Mouse (Mus musculus) activated CD4-positive, CD25-positive, alpha-beta regulatory T cell (primary cell): ENCODE measurements around the gene Mrpl49. TPM values are rescaled to one million over a fixed set of nuclear protein-coding genes. Genes with fewer than 3 reads are reported as not detected.

Experiments used
- polyA plus RNA-seq, 2 experiments: library from polyadenylated mRNA; unstranded; fragments of 100-300 nt; shearing (Covaris generic); gene quantifications; one replicate each; pipeline ENCODE4 v1.2.1; 2017

The Mrpl49 gene
- polyA plus RNA-seq = 10 to 100 TPM; 45.2 to 50.7 TPM

DNA sequence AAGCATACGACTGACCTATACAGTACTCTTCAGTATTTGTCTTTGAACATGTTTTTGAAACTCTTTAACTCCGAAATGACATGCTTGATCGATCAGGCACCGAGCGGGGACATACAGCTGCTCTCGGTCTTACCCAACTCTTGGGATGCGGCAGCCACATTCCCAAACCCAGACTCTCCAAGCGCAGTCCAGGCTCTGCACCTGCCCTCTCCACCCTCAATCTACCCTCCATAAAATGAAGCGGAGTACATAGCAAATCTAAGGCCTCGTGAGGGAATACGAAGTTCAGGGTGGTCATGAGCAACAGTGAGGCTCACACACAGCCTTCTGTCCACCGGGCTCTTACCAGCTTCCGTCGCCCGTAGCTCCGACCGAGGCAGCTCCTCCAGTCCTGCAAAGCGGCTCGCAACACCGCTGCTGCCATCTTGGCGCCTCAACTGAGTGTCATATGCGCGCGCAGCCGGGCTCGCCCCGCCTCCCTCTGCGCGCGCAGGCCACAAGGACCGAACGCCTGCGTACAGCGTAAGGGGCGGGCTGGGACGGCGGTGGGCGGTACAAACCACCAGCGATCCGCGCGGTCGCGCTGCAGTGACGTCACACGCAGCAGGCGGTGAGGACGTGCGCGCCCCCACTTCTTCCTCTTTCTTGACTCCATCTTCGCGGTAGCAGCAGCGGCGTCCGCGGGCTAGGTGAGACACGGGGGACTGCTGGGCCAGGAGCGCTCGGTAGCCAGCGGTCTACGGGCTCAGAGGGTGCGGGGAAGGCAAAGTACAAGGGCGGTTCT is at the start of gene Mrpl49, which contains the start of gene Fau:
Gene Mrpl49, minus strand, starts transcription at position 473 of the 784 bp plus-strand sequence.
Gene Fau, plus strand, starts transcription at position 532 of the 784 bp plus-strand sequence.

GRCm38 (mm10) chr19:6105586-6105985 is 48.0 kb upstream of the Mrpl49 start, which contains the start of gene Naaladl1:
TSS of gene Naaladl1 (plus strand) at chr19:6105782.

DNA sequence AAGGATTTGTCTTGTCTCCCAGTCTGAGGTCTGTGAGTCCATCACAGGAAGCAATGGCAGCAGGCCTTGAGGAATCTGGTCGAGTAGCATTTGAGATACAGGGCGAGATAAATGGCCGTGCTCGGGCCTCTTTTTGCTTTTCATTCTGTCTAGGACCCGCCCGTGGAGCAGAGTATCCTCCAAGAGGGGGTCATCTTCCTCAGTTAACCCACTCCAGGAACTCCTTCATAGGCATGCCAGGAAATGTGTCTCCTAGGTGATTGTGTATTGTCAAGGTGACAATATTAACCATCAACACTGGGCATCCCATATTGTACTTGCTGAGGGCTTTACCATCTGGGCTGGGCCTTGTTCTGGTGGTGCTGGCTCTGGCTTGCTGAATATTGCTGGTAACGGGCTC is 36.5 kb upstream of the Mrpl49 start, which contains the start of gene AC131692.1:
Gene AC131692.1, plus strand, starts transcription at position 301 of the 400 bp plus-strand sequence.

GRCm38 (mm10) chr19:6084478-6085248 is 27.1 kb upstream of the Mrpl49 start, which contains the start of the genes Zfpl1 and Cdca5:
TSS of gene Zfpl1 (minus strand) at chr19:6084956.
TSS of gene Cdca5 (plus strand) at chr19:6084983.

DNA sequence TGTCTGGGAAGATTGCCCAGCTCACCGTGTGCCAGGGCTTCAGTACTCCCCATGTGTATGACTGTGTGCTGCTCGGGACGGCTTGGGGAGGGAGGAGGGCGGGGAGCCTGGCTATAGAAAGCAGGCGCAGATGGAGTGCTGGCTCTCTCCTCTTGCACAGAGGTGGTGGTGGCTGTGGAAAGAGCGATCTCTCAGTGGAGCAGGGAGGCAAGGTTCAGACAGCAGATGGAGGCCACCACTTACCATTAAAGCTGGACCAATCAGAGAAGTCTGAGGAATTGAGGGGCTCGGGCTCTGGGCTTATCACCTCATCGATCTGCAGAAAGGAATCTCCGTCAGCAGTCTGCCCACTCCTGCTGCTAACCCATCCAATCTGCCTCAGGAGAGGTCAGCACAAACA is 24.6 kb upstream of the Mrpl49 start, which contains the start of gene Gm28374:
Gene Gm28374, minus strand, starts transcription at position 101 of the 400 bp plus-strand sequence.

DNA sequence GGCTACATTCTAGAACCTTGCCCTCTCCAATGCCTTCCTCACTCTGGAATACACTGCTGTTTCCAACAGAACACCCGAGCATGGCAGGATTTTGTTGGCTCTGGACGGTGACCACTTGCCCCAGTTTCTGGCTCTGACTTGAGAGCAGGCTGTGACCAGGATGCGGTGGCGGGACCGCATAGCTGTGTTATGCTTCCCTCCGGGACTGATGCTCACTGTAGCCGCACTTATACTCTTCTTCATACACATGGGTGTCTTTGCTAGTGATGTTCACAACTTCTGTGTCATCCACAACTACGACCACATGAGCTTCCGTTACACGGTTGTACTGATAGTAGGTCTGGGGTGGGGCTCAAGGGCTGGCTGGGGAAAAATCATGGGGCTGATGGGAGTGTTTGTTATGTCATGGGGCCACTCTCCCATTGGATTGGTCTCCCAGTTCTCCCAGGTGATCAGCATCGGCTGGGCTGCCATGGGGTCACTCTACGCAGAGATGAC is 22.4 kb upstream of the Mrpl49 start, which contains the start of gene Tmem262:
Gene Tmem262, plus strand, starts transcription at position 51 of the 498 bp plus-strand sequence.

DNA sequence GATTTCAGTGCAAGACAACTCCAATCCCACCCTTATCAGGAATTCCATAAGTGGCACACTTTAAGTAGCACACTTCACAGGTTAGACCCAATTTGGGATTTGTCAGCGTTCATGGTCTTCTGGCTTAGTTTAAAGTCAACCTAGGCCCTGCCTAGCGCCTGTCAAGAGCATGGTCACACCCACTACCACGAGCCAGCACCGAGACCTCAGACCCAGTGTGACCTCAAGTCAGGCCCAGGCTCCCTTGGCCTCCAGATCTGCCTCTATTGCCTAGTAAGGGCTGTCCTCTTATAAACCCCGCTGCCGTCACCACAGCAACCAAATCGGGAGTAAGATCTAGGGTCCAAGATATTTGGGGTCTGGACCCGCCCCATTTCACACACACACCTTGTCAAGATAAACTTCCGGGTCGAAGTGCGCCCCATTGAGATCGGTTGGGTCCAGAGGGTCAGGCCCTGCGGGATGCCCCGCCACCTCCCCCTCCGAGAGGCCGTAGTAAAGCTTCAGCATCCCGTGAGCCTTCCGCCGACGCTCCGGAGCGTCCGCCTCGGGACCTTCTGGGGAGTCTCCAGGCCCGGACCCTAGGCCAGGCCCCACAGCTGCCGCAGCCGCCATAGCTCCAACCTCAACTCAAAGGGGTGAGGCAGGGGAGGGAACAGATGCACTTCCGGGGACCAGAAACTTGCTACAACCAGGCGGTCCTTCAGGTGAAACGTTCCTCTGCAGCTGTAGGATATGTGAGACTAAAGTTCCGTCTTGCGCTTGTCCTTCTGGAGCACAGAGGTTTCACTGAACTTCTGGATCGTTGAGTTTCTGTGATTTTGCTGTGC is 19.2 kb upstream of the Mrpl49 start, which contains the start of gene Vps51:
Gene Vps51, minus strand, starts transcription at position 668 of the 830 bp plus-strand sequence.

DNA sequence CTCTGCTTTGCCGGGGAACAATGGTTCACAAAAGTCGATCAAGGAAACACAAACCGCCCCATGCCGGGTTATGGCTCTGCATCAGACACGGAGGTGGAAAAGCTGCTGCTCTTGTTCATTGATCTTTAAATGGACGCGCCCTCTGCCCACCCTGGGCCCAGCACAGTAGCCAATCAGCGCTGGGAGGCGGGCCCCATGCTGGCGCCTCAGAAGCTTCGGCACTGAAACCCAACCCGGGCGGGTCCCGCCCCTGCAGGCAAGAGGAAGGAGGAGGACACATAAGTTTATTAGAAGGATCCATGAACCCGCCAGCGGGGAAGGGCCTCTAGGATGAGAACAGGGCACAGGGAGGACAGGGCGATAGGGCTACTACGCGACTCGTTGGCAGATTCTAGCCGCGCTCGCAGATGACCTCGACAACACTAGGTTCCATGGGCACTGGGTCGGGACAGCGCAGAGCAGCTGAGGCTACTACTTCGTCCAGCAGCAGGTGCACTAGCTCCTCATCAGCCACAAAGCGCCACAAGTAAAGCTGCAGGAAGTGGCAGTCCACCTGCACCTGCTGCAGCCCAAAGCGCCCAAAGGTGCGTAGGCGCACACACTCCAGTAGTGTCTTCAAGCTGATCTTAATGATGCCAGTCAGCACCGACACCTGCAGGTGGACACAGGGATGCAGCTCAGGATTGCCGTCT is 10.3 kb upstream of the Mrpl49 start, which contains the start of gene Tm7sf2:
Gene Tm7sf2, minus strand, starts transcription at position 650 of the 692 bp plus-strand sequence.

GRCm38 (mm10) chr19:6061021-6061533 is 3.5 kb upstream of the Mrpl49 start, which contains the start of gene Znhit2:
TSS of gene Znhit2 (plus strand) at chr19:6061192.

DNA sequence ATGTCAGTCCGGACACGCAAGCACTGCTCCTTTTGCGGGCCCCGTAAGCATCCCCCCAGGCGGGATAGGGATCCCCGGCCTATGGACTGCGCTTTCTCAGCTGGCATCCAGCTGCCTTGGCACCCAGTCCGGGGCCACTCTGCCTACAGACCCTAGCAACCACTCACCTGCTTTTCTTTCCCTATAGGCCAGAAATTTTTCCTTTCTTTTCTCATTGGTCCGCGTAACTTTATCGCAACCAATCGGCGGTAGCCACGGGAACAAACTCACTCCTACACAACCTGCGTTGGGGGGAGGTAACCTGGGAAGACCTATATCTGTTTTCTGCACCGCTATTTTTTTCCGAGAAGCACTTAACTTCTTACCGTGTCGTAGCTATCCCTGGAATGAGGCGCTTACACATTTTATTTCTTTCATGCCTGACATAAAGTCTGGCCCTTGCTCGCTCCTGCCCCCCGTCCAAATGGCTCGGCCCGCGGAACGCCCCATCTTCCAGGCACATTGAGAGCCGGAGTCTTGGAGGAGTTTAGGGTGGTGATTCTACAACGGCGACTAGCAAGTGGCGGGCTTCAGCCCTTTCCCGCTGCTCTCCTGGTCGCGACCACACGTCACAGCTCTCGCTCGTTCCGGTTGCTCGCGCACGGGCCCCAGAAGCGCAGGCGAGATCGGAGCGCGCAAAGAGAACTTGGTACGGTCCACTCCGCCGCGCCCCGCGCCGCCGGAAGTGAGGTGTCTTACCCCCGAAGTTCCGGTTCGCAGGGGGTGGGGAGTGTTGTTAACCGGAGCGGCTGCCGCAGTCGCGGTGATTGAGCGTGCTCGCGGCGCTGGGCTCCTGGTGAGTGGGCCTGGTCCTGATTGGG is 11.1 kb downstream of the Mrpl49 start, which contains the start of gene Syvn1:
Gene Syvn1, plus strand, starts transcription at position 283 of the 860 bp plus-strand sequence.

DNA sequence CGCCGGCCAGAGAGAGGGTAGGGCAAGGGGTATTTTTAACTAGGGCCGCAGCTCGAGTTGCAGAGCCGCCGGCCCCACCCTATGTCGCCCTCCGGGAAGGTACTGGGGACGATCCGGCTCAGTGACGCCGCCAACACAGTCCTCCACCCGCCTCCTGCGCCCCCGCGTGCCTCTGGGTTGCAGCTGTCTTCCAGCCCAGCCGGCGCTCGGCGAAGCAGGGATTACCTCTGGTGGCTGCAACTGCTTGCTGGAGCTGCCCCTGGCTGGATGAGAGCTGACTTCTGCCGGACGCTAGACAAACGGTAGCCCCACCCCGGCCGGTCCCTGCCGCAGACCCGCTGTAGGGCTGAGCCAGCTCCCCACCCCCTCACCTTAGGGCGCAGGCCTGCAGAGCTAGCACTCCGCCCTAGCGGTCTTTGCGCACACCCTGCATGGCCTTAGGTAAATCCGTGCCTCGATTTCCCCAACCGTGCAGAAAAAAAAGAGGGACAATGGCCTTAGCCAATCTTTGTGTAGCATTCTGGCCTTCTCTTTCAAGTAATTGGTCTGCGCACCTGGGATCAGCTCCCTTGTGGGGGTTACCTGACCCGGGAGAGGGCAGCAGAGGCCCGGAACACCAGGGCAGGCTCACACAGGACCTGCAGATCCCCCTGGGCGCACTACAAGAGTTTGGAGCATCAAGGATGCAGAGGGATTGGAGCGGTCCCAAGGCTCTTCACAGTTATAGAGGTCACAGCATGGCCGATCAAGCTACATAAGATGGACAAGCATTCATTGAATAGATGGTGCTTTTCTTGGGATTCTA is 41.9 kb downstream of the Mrpl49 start, which contains the start of gene Capn1:
Gene Capn1, minus strand, starts transcription at position 387 of the 805 bp plus-strand sequence.

Other genes with a start within 250 kb of the Mrpl49 start
- 100 to 1,000 TPM; 201 to 224 TPM for gene Frmd8, start 182.5 kb downstream of the Mrpl49 start, polyA plus RNA-seq
- 10 to 100 TPM; 46.6 to 48.9 TPM for gene Slc25a45, start 180.0 kb downstream of the Mrpl49 start, polyA plus RNA-seq
- gene Tigd3, start 163.6 kb downstream of the Mrpl49 start, polyA plus RNA-seq = 1 to 10 TPM in 1 of 2 experiments, under 1 TPM in 1; 0.20 to 1.5 TPM
- gene Dpf2, start 144.8 kb downstream of the Mrpl49 start, polyA plus RNA-seq = 100 to 1,000 TPM; 135 to 158 TPM
- gene Cdc42ep2, start 133.0 kb downstream of the Mrpl49 start, polyA plus RNA-seq = under 1 TPM; 0.06 to 0.79 TPM
- 10 to 100 TPM; 47.2 to 52.6 TPM for gene Pola2, start 93.6 kb downstream of the Mrpl49 start, polyA plus RNA-seq
- gene Slc22a20, start 71.6 kb downstream of the Mrpl49 start, polyA plus RNA-seq = under 1 TPM in 1 of 2 experiments, not detected in 1; 0.12 TPM
- 10 to 100 TPM; 64.7 to 92.5 TPM for gene Capn1, start 41.9 kb downstream of the Mrpl49 start, polyA plus RNA-seq
- gene Syvn1, start 11.2 kb downstream of the Mrpl49 start, polyA plus RNA-seq = 10 to 100 TPM; 32.0 to 43.8 TPM
- gene Fau, start 59 bp upstream of the Mrpl49 start, polyA plus RNA-seq = 1,000 to 10,000 TPM in 1 of 2 experiments, 100 to 1,000 TPM in 1; 813 to 1,285 TPM
- 10 to 100 TPM; 32.8 to 52.1 TPM for gene Znhit2, start 3.4 kb upstream of the Mrpl49 start, polyA plus RNA-seq
- gene Tm7sf2, start 10.6 kb upstream of the Mrpl49 start, polyA plus RNA-seq = 10 to 100 TPM; 11.1 to 11.2 TPM
- 10 to 100 TPM; 70.2 to 73.2 TPM for gene Vps51, start 19.4 kb upstream of the Mrpl49 start, polyA plus RNA-seq
- under 1 TPM; 0.31 to 0.42 TPM for gene Tmem262, start 22.2 kb upstream of the Mrpl49 start, polyA plus RNA-seq
- gene Gm28374, start 24.5 kb upstream of the Mrpl49 start, polyA plus RNA-seq = 1 to 10 TPM in 1 of 2 experiments, under 1 TPM in 1; 0.45 to 1.5 TPM
- gene Zfpl1, start 27.2 kb upstream of the Mrpl49 start, polyA plus RNA-seq = 10 to 100 TPM; 44.0 to 47.3 TPM
- 10 to 100 TPM in 1 of 2 experiments, 1 to 10 TPM in 1; 9.4 to 10.0 TPM for gene Cdca5, start 27.2 kb upstream of the Mrpl49 start, polyA plus RNA-seq
- not detected for gene AC131692.1, start 36.6 kb upstream of the Mrpl49 start, polyA plus RNA-seq
- gene Naaladl1, start 48.0 kb upstream of the Mrpl49 start, polyA plus RNA-seq = under 1 TPM in 1 of 2 experiments, not detected in 1; 0.18 TPM
- gene Sac3d1, start 60.9 kb upstream of the Mrpl49 start, polyA plus RNA-seq = 10 to 100 TPM; 13.8 to 33.6 TPM
- 10 to 100 TPM; 30.2 to 35.6 TPM for gene Snx15, start 70.5 kb upstream of the Mrpl49 start, polyA plus RNA-seq
- under 1 TPM in 1 of 2 experiments, not detected in 1; 0.75 TPM for gene Batf2, start 83.2 kb upstream of the Mrpl49 start, polyA plus RNA-seq
- gene Arl2, start 83.8 kb upstream of the Mrpl49 start, polyA plus RNA-seq = 10 to 100 TPM; 14.8 to 26.8 TPM
- gene Majin, start 126.6 kb upstream of the Mrpl49 start, polyA plus RNA-seq = not detected
- gene Gpha2, start 168.6 kb upstream of the Mrpl49 start, polyA plus RNA-seq = not detected
- gene Ppp2r5b, start 178.1 kb upstream of the Mrpl49 start, polyA plus RNA-seq = 10 to 100 TPM; 11.2 to 16.8 TPM
- 10 to 100 TPM; 13.3 to 32.4 TPM for gene Atg2a, start 183.9 kb upstream of the Mrpl49 start, polyA plus RNA-seq
- gene Ehd1, start 218.9 kb upstream of the Mrpl49 start, polyA plus RNA-seq = 10 to 100 TPM; 34.9 to 43.9 TPM
- gene Cdc42bpg, start 248.7 kb upstream of the Mrpl49 start, polyA plus RNA-seq = under 1 TPM; 0.20 to 0.64 TPM